Mouse (Mus musculus): ENCODE results near the gene Flot1.

DNA sequence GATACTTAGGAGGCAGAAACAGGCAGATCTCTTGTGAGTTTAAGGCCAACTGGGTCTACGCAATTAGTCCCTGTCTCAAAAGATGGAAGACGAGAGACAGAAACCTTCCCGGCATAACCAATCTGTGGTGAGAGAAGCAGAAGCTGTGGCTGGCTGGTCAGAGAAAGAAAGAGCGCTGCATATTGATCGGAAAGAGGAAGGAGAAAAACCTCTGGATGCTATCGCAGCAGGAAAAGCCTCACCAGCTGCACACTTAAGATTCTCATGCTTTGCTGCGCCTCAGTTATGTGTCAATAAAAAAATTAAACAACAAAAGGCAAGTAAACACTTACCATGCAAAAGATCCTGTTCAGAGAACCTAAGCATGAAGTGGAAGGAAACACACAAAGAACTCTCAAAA lies 42.7 kb upstream of the Flot1 start:
- TF ChIP-seq CTCF (IDR thresholded peaks at IDR 0.05; ENCODE audit: extremely low read depth, insufficient read depth, low read length) (no peak), POLR2A (IDR thresholded peaks at IDR 0.05; ENCODE audit: extremely low read depth, insufficient read depth, low read length) (no peak)
